Mouse (Mus musculus) ES-E14 (cell line): ENCODE measurements around the gene Map3k11. TPM values are rescaled to one million over a fixed set of nuclear protein-coding genes. Genes with fewer than 3 reads are reported as not detected.

Experiments used
- DNase-seq: peaks from one replicate; pipeline ENCODE4 v3.0.0-alpha.2; 2013; ENCODE audit warnings: low read depth, low spot score
- H3K27ac ChIP-seq: 2 replicates; pipeline ENCODE4 v1.5.1; 2012; ENCODE audit warnings: low read depth, mild to moderate bottlenecking, low read length, moderate library complexity, mixed read lengths; ENCODE audit not compliant: poor library complexity, insufficient read depth, severe bottlenecking
- H3K36me3 ChIP-seq: 2 replicates; pipeline ENCODE4 v1.6.1; 2012; ENCODE audit warnings: mild to moderate bottlenecking, low read length, moderate library complexity, mixed read lengths; ENCODE audit not compliant: control insufficient read depth, poor library complexity, insufficient read depth, severe bottlenecking
- H3K4me1 ChIP-seq, 2 experiments: fragments of 150-350 bp in 1 of 2; sonication (generic) in 1 of 2; 2 replicates each; pipeline ENCODE4 v1.6.1; 2012; ENCODE audit warnings: low read length in 2 of 2, mild to moderate bottlenecking in 1 of 2, mixed read lengths in 1 of 2; ENCODE audit not compliant: control insufficient read depth in 2 of 2, insufficient read depth in 2 of 2, poor library complexity in 1 of 2
- H3K4me3 ChIP-seq, 2 experiments: fragments of 150-350 bp in 1 of 2; sonication (generic) in 1 of 2; 2 replicates each; pipeline ENCODE4 v1.5.1; 2012; ENCODE audit warnings: low read length in 2 of 2, low read depth in 1 of 2, mild to moderate bottlenecking in 1 of 2, mixed read lengths in 1 of 2; ENCODE audit not compliant: insufficient read depth in 1 of 2, poor library complexity in 1 of 2, severe bottlenecking in 1 of 2
- H3K9ac ChIP-seq: 2 replicates; pipeline ENCODE4 v1.6.1; 2012; ENCODE audit warnings: low read depth, mild to moderate bottlenecking, low read length, mixed read lengths; ENCODE audit not compliant: poor library complexity, insufficient read depth, severe bottlenecking
- H3K9me3 ChIP-seq: fragments of 150-350 bp; sonication (generic); 2 replicates; pipeline ENCODE4 v1.6.1; 2012; ENCODE audit warnings: low read depth, mild to moderate bottlenecking, low read length; ENCODE audit not compliant: control insufficient read depth, insufficient read depth
- CHD2 ChIP-seq: IDR thresholded peaks from 2 replicates; pipeline ENCODE4 v1.6.1; 2014; ENCODE audit warnings: mild to moderate bottlenecking, low read depth, low read length, inconsistent platforms
- HCFC1 ChIP-seq: IDR thresholded peaks from 2 replicates; pipeline ENCODE4 v1.6.1; 2012; ENCODE audit warnings: low read length, inconsistent platforms, borderline replicate concordance; ENCODE audit not compliant: insufficient read depth
- MAFK ChIP-seq: IDR thresholded peaks from 2 replicates; pipeline ENCODE4 v1.6.1; 2014; ENCODE audit warnings: mild to moderate bottlenecking, low read depth, low read length, inconsistent platforms; ENCODE audit not compliant: insufficient read depth
- ZC3H11A ChIP-seq: IDR thresholded peaks from 2 replicates; pipeline ENCODE4 v1.6.1; 2012; ENCODE audit warnings: low read depth, mild to moderate bottlenecking, inconsistent platforms, low read length, borderline replicate concordance
- ZNF384 ChIP-seq: IDR thresholded peaks from 2 replicates; pipeline ENCODE4 v1.6.1; 2012; ENCODE audit warnings: low read depth, low read length, inconsistent platforms
- in situ Hi-C, 2 experiments: fragments of 600-800 bp; cut with MboI; formaldehyde crosslinking; loops; one replicate each; pipeline ENCODE4 v1.15.1; 2025; ENCODE audit warnings: low sequenced_read_pairs in 2 of 2, inconsistent platforms in 1 of 2; ENCODE audit not compliant: unreplicated experiment in 2 of 2
- total RNA-seq: library from RNA; depleted of rRNA; stranded (reverse); fragments of 300-350 nt; gene quantifications from 2 replicates; pipeline ENCODE4 v1.2.3, GENCODE M21; 2012

The Map3k11 gene
- total RNA-seq, 1 experiment: 19.3 TPM

DNA sequence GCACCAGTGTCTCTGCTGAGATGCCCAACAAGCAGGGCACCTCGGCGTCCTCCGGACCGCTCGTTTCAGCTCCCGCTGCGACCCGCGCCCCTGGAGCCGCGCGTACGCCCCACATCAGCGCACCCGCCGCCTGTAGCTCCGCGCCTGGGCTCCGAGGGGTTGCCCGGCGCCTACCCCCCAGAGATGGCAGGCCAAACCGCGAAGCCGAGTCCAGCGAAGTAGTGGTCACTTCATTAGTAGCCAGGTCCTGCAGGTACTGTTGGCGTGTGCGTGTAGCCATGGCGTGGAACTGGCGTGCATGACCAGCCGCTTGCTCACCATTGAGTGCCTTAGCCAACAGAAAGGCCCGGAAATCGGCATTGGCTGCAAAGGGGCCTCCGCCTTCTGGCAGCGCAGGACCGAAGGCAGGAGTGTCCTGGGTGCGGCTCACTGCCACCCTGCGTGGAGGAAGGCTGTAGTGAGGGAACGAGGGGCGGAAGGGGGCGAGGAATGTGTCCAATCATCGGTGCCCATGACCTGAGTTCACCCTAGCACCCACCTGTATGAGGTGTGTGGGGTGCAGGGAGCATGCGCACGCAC, 33.7 kb upstream of the Map3k11 start:
- Histone ChIP-seq H3K36me3 (peaks cover 8% of the 10 kb centered on the region; the same call in 1 of the 2 replicates), H3K9ac (peak overlapping the region; percentile 22), H3K4me1 (peaks cover 0 to 13% of the 10 kb centered on the region in 2 experiments; a peak in 3 of 4 replicates), H3K4me3 (peak overlapping the region; percentile 62 to 70), H3K27ac (no peak overlapping the region), H3K9me3 (no peaks in the 10 kb centered on the region)
- no peak for TF ChIP-seq CHD2
- no peak for TF ChIP-seq HCFC1
- no peak for TF ChIP-seq MAFK
- TF ChIP-seq ZNF384: no peak
- TF ChIP-seq ZC3H11A: no peak
- in situ Hi-C loops: no loop called here
- no peak for DNase-seq

DNA sequence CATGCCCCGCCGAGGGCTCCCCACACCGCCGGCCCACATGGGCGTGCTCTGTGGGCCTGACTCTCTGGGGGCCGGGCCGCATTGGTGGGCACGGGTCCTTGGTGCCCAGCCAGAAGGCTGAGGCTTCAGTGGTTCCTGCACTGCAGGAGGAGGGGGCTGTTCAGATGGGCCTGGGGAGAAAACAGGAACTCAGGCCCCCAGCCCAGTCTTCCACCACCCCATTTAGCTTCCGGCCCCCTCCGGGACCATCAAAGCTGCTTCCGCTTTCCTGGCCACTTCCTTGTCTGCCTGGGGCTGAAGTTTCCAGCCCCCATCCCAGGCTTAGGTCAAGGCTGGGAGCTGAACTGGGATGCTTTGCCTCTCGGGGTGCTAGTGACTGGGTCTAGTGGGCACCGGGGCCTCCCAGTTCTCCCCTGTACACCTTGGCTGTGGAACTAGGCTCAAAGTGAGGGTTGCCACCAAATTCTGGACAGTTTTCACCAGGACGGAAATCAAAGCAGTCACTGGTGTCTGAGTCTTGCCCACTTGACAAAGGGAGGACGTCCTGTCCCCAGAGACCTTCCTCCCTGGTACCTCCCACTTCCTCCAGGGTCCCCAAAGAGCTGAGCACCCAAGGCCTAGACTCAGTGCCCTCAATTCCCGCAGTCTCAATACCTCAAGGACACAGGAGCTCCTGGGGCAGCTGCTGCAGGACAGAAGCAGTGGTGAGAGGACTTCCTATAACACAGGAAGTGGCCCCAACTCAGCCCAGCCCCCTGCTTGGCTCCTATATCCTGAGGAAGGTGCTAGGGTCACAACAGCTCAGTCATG, 27.4 kb upstream of the Map3k11 start:
- TF ChIP-seq ZC3H11A: no peak
- peak overlapping the region; percentile 36 for H3K9ac ChIP-seq
- peaks cover 9% of the 10 kb centered on the region; the same call in 1 of the 2 replicates for H3K36me3 ChIP-seq
- no peaks in the 10 kb centered on the region for H3K9me3 ChIP-seq
- no peak for DNase-seq
- no peak overlapping the region for H3K27ac ChIP-seq
- in situ Hi-C loops: no loop called here
- peaks cover 7 to 17% of the 10 kb centered on the region in 2 experiments; a peak in 3 of 4 replicates for H3K4me1 ChIP-seq
- H3K4me3 ChIP-seq: peak overlapping the region; percentile 36 to 56; a peak in 3 of 4 replicates

DNA sequence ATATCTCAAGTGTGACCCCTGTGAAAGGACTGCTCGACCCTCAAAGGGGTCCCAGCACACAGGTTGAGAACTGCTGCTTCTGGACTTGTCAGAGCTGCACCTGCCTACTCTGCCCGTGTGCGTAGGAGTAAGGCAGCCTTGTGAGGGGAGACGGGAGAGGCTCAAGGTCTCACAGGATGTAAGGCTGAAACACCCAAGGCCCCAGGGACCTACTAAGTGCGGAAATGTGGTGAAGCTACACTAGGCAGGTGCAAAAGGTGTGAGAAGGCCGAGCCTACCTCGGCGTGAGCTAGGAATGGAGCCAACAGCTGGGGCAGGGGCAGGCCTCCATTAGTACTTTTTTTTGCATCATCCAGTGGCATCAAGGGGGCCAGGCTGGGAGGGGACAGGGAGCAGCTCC, 26.2 kb upstream of the Map3k11 start:
- DNase-seq: no peak
- Histone ChIP-seq H3K9me3 (no peaks in the 10 kb centered on the region), H3K4me1 (peaks cover 7 to 20% of the 10 kb centered on the region in 2 experiments; a peak in 3 of 4 replicates), H3K27ac (no peak overlapping the region), H3K9ac (no peak overlapping the region), H3K4me3 (no peak overlapping the region), H3K36me3 (peaks cover 15% of the 10 kb centered on the region; the same call in 1 of the 2 replicates)
- in situ Hi-C loops: no loop called here
- TF ChIP-seq ZNF384: no peak
- TF ChIP-seq ZC3H11A: no peak

DNA sequence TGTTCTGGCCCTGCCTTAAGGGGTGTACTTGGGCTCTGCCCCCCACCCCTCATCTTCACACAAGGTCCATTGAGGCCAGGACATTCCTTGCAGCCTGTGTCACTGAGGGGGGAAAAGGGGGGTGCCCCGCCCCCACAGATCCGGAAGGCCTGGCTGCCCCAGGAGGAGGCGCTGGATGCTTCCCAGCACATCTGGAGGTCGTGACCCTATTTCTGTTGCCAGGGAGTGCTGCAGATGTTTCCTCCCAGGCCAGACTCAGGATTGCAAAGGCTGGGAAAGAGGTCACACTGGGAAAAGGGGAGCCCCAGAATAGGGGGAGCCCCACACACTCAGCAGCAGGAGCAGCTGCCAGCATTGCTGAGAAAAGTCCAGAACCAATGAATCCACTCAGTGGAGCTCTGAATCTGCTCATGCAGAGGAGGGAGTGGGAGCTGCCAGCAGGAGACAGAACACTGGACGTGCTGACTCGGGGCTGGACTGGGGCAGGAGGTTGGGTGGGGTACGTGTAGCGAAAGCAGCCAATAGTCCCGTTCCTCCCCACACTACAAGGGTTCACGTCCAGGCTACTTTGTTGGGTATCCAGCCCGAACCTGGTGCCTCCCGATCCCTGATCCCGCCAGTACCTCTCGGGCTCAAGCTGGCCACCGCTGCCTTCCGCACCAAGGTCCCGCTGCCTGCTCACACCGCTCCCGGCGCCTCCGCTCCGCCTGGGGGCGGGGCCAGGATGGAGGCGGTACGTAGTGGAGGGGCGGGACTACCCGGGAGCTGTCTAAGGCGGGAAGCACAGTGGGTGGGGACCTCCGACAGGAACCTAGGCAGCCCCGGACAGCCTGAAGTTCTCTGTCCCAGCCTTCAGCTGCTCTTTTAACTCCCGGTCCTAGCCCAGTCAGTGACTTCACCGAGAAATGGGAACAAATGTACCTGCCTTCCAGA, 25.3 kb upstream of the Map3k11 start, which contains the start of gene Sipa1:
TSS of gene Sipa1 (minus strand) at position 727 of the 933 bp plus-strand sequence.
- peaks cover 7 to 20% of the 10 kb centered on the region in 2 experiments; a peak in 3 of 4 replicates for H3K4me1 ChIP-seq
- H3K27ac ChIP-seq: no peak within 1 kb of the TSS
- in situ Hi-C loops: no loop called here
- peaks cover 15% of the 10 kb centered on the region; the same call in 1 of the 2 replicates for H3K36me3 ChIP-seq
- H3K4me3 ChIP-seq: peak within 1 kb of the TSS; percentile 62 to 76
- H3K9me3 ChIP-seq: no peaks in the 10 kb centered on the region
- peak; percentile 84 for DNase-seq
- TF ChIP-seq ZNF384 (no peak), ZC3H11A (no peak), CHD2 (no peak), MAFK (no peak)
- peak within 1 kb of the TSS; percentile 55 for H3K9ac ChIP-seq
